Mouse (Mus musculus): Measurements from ENCODE around the gene Fam32a. TPM values are rescaled to one million over a fixed set of nuclear protein-coding genes. Genes with fewer than 3 reads are reported as not detected.

Gene Fam32a
- polyA plus RNA-seq, 1 experiment from 2014 or later = 28.4 TPM

DNA sequence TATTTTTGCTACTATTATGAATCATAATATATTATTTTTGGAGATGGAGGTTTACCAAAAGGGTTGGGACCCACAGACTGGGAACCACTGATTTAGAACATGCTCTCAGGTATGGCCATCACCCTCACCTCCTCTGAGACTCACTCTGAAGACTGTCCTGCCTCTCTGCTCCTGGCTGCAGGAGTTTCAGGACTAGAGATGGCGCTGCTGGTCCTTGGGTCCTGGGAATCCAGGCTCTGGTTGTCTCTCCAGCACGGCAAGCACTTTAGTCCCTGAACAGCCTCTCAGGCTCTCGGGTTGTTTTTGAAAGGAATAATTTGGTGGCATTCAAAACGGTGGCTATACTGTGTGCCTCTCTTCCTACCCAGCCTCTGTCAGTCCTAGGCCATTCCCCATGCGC, 42.3 kb downstream of the Fam32a start:
- ATAC-seq = no peak
- H3K9ac ChIP-seq (replicated peaks) = no peak overlapping the region
- no peaks in the 10 kb centered on the region for H3K27me3 ChIP-seq (ENCODE audit: insufficient read depth, low read length)
- H3K9me3 ChIP-seq (ENCODE audit: low read length) = no peaks in the 10 kb centered on the region
- no peak for DNase-seq
- H3K4me3 ChIP-seq (ENCODE audit: low read depth, low read length) = no peak overlapping the region
- H3K27ac ChIP-seq (ENCODE audit: low read depth) = no peak overlapping the region
- TF ChIP-seq EP300 (IDR thresholded peaks at IDR 0.05; ENCODE audit: low read depth) = no peak
- TF ChIP-seq CTCF (IDR thresholded peaks at IDR 0.05; ENCODE audit: low read depth) = peak; percentile 55
- 0 out of 2 replicates have a peak, but pooled peaks cover 3% of the 10 kb centered on the region for H3K36me3 ChIP-seq (replicated peaks; ENCODE audit: insufficient read depth, low read length)
- no peaks in the 10 kb centered on the region; the same call in 1 of the 2 replicates for H3K4me1 ChIP-seq (ENCODE audit: insufficient read depth)
- WGBS (ENCODE audit: insufficient replicate concordance) = 57% methylated on average over 5 of the region's 5 CpGs
- no peak overlapping the region for H3K4me2 ChIP-seq (ENCODE audit: low read depth, low read length)

DNA sequence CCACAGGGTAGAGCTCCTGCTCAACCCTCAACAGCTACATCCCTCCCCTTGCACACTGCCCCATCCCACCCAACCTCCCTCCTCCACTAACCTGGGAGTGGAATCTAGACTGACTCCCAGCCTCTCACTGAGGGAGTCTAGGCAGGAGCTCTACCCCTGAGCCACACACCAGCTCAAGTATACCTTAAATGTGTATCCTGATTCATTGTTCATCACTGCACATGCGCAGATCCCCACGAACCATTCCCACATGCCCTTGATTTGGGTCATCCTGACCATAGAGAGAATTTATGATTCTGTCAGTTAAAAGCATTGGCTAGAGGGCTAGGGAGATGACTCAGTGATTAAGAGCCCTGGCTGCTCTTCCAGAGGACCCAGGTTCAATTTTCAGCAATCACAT, 43.2 kb downstream of the Fam32a start:
- H3K27me3 ChIP-seq (ENCODE audit: insufficient read depth, low read length) = no peaks in the 10 kb centered on the region
- no peak overlapping the region for H3K9ac ChIP-seq (replicated peaks)
- no peak for ATAC-seq
- 0 out of 2 replicates have a peak, but pooled peaks cover under 1% of the 10 kb centered on the region for H3K36me3 ChIP-seq (replicated peaks; ENCODE audit: insufficient read depth, low read length)
- DNase-seq = no peak
- H3K4me1 ChIP-seq (ENCODE audit: insufficient read depth) = peaks cover 2% of the 10 kb centered on the region; the same call in 1 of the 2 replicates
- H3K4me2 ChIP-seq (ENCODE audit: low read depth, low read length) = no peak overlapping the region
- no peak for TF ChIP-seq CTCF (IDR thresholded peaks at IDR 0.05; ENCODE audit: low read depth)
- no peak for TF ChIP-seq EP300 (IDR thresholded peaks at IDR 0.05; ENCODE audit: low read depth)
- no peak overlapping the region for H3K4me3 ChIP-seq (ENCODE audit: low read depth, low read length)
- H3K27ac ChIP-seq (ENCODE audit: low read depth) = no peak overlapping the region
- 66% methylated on average over 2 of the region's 2 CpGs for WGBS (ENCODE audit: insufficient replicate concordance)
- no peaks in the 10 kb centered on the region for H3K9me3 ChIP-seq (ENCODE audit: low read length)

DNA sequence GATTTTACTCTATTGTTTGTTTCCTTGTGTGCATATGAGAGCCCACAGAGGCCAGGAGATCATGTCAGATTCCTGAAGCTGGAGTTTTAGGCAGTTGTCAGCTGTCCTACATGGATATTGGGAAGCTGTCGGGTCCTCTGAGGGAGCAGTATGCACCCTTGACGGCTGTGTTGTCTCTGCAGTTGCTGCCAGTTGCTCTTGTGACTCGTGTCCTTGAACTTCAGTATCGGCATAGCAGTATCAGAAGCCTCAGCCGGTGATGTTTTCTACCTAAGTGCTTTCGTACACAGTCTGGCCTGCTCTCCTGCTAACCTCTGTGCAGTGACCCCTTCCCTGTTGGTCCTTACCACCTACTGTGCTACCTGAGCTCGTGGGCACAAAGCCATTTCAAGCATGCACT, 43.9 kb downstream of the Fam32a start:
- no peak overlapping the region for H3K4me3 ChIP-seq (ENCODE audit: low read depth, low read length)
- no peak for ATAC-seq
- no peak overlapping the region for H3K27ac ChIP-seq (ENCODE audit: low read depth)
- H3K9me3 ChIP-seq (ENCODE audit: low read length) = no peaks in the 10 kb centered on the region
- no peaks in the 10 kb centered on the region for H3K27me3 ChIP-seq (ENCODE audit: insufficient read depth, low read length)
- no peak overlapping the region for H3K4me2 ChIP-seq (ENCODE audit: low read depth, low read length)
- H3K4me1 ChIP-seq (ENCODE audit: insufficient read depth) = peaks cover 7% of the 10 kb centered on the region
- no peak for TF ChIP-seq EP300 (IDR thresholded peaks at IDR 0.05; ENCODE audit: low read depth)
- no peak for TF ChIP-seq CTCF (IDR thresholded peaks at IDR 0.05; ENCODE audit: low read depth)
- no peaks in the 10 kb centered on the region for H3K36me3 ChIP-seq (replicated peaks; ENCODE audit: insufficient read depth, low read length)
- DNase-seq = no peak
- H3K9ac ChIP-seq (replicated peaks) = no peak overlapping the region
- WGBS (ENCODE audit: insufficient replicate concordance) = 59% methylated on average over 7 of the region's 7 CpGs

DNA sequence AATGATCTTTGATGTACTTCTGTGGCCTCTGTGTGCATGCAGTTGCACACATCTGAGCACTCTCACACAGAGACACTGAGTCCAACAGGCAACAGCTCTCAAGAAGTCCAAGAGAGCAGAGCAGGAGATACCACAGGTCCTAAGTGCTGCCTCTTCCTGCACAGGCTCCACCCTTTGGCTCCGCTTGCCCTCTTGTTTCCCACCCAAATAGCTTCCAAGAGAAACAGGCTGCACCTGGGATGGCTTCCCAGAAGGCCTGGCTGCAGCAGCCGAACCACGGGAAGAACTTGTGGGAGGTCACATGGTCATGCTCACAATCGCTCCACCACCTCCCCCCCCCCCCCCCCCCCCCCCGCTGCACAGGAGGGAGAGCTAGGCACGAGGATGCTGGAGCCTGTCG, 45.8 kb downstream of the Fam32a start:
- WGBS (ENCODE audit: insufficient replicate concordance) = 36% methylated on average over 5 of the region's 7 CpGs
- DNase-seq (no peak), ATAC-seq (no peak)

DNA sequence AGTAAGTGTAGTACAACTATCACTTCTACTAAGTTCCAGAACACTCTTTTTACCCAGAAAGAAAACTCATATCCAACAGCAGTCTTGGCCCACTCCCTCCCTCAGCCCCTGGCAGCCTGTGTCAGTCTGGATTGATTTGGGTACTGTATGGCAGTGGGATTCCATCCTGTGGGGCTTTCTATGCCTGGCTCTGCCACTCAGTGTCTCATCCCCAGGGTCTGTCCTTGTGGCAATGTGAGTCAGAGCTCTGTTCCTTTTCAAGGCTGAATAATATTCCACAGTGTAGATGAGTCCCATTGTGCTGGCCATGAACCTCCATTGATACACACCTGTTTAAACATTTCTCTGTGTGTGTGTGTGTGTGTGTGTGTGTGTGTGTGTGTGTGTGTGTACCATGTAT, 47.1 kb downstream of the Fam32a start:
- DNase-seq = no peak
- no peak overlapping the region for H3K9ac ChIP-seq (replicated peaks)
- H3K36me3 ChIP-seq (replicated peaks; ENCODE audit: insufficient read depth, low read length) = no peaks in the 10 kb centered on the region
- H3K27ac ChIP-seq (ENCODE audit: low read depth) = no peak overlapping the region
- peaks cover 17% of the 10 kb centered on the region for H3K4me1 ChIP-seq (ENCODE audit: insufficient read depth)
- no peak for TF ChIP-seq CTCF (IDR thresholded peaks at IDR 0.05; ENCODE audit: low read depth)
- TF ChIP-seq EP300 (IDR thresholded peaks at IDR 0.05; ENCODE audit: low read depth) = no peak
- H3K9me3 ChIP-seq (ENCODE audit: low read length) = no peaks in the 10 kb centered on the region
- H3K4me3 ChIP-seq (ENCODE audit: low read depth, low read length) = no peak overlapping the region
- no peak overlapping the region for H3K4me2 ChIP-seq (ENCODE audit: low read depth, low read length)
- H3K27me3 ChIP-seq (ENCODE audit: insufficient read depth, low read length) = no peaks in the 10 kb centered on the region
- no peak for ATAC-seq

More for the DNA sequence above, 45.8 kb downstream of the Fam32a start:
- Histone ChIP-seq H3K4me1 (ENCODE audit: insufficient read depth) (peaks cover 13% of the 10 kb centered on the region), H3K9ac (replicated peaks) (no peak overlapping the region), H3K4me2 (ENCODE audit: low read depth, low read length) (no peak overlapping the region), H3K4me3 (ENCODE audit: low read depth, low read length) (no peak overlapping the region), H3K9me3 (ENCODE audit: low read length) (no peaks in the 10 kb centered on the region), H3K36me3 (replicated peaks; ENCODE audit: insufficient read depth, low read length) (no peaks in the 10 kb centered on the region), H3K27me3 (ENCODE audit: insufficient read depth, low read length) (no peaks in the 10 kb centered on the region), H3K27ac (ENCODE audit: low read depth) (no peak overlapping the region)
- TF ChIP-seq EP300 (IDR thresholded peaks at IDR 0.05; ENCODE audit: low read depth) = no peak
- no peak for TF ChIP-seq CTCF (IDR thresholded peaks at IDR 0.05; ENCODE audit: low read depth)

DNA sequence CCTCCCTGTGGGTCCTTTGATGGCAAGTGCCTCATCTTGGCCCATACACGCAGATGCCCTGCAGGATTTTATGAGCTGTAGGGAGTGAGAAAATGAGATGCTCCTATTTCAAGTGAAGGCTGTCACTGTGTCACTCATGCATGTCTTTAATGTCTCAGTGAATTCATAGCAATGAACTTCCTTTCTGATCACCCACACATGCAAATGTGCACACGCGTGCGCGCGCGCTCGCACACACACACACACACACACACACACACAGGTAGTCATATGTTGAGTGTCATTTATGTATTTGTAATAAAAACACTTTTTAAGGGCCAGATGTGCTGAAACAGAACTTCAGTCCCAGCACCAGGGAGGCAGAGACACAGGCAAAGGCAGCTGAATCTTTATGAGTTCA, 47.6 kb downstream of the Fam32a start:
- H3K27ac ChIP-seq (ENCODE audit: low read depth) = no peak overlapping the region
- DNase-seq (no peak), ATAC-seq (no peak)
- H3K36me3 ChIP-seq (replicated peaks; ENCODE audit: insufficient read depth, low read length) = no peaks in the 10 kb centered on the region
- no peaks in the 10 kb centered on the region for H3K27me3 ChIP-seq (ENCODE audit: insufficient read depth, low read length)
- no peak for TF ChIP-seq CTCF (IDR thresholded peaks at IDR 0.05; ENCODE audit: low read depth)
- TF ChIP-seq EP300 (IDR thresholded peaks at IDR 0.05; ENCODE audit: low read depth) = no peak
- H3K4me2 ChIP-seq (ENCODE audit: low read depth, low read length) = no peak overlapping the region
- 90% methylated on average over 8 of the region's 8 CpGs for WGBS (ENCODE audit: insufficient replicate concordance)
- no peak overlapping the region for H3K4me3 ChIP-seq (ENCODE audit: low read depth, low read length)
- H3K4me1 ChIP-seq (ENCODE audit: insufficient read depth) = peaks cover 17% of the 10 kb centered on the region
- no peaks in the 10 kb centered on the region for H3K9me3 ChIP-seq (ENCODE audit: low read length)
- H3K9ac ChIP-seq (replicated peaks) = no peak overlapping the region

DNA sequence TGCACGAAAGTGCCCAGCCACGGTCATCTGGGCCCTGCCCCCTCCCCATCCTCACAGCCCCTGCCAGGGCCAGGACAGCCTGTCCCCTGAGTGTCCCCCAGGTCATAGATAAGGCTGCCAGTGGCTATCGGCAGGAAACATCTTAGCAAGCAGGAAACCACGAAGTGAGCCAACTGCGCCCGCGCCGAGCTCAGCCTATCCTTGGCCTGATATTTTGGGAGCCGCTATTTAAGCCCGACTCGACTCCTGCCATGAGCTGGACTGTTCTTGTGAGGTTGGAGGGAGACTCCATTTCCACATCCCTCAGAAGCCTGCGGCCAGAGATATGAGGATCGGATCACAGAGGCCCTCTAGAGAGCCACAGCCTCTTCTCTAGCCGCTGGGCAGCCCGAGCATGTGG, 48.8 kb downstream of the Fam32a start:
- peak overlapping the region; percentile 30 for H3K9ac ChIP-seq (replicated peaks)
- 13% methylated on average over 15 of the region's 15 CpGs for WGBS (ENCODE audit: insufficient replicate concordance)

More for the DNA sequence above, 48.8 kb downstream of the Fam32a start:
- ATAC-seq (peak; percentile 79), DNase-seq (peak; percentile 70)
- Histone ChIP-seq H3K4me2 (ENCODE audit: low read depth, low read length) (peak overlapping the region; percentile 46), H3K27me3 (ENCODE audit: insufficient read depth, low read length) (no peaks in the 10 kb centered on the region), H3K27ac (ENCODE audit: low read depth) (peak overlapping the region; percentile 82), H3K9me3 (ENCODE audit: low read length) (no peaks in the 10 kb centered on the region), H3K4me1 (ENCODE audit: insufficient read depth) (peaks cover 20% of the 10 kb centered on the region), H3K36me3 (replicated peaks; ENCODE audit: insufficient read depth, low read length) (no peaks in the 10 kb centered on the region), H3K4me3 (ENCODE audit: low read depth, low read length) (no peak overlapping the region; the same call in 1 of the 2 replicates)
- TF ChIP-seq CTCF (IDR thresholded peaks at IDR 0.05; ENCODE audit: low read depth) (no peak), EP300 (IDR thresholded peaks at IDR 0.05; ENCODE audit: low read depth) (peak; percentile 95)

Data from liver, postnatal 0 days (tissue).